Mouse (Mus musculus) cortical plate, adult 2 months (tissue): ENCODE measurements around the gene Hmgcr. TPM values are rescaled to one million over a fixed set of nuclear protein-coding genes. Genes with fewer than 3 reads are reported as not detected.

ENCODE experiments used
- H3K27ac ChIP-seq: fragments of 200-500 bp; 2 replicates; pipeline ENCODE4 v1.5.1; 2012; ENCODE audit warnings: low read length, control low read depth, inconsistent platforms; ENCODE audit not compliant: insufficient read depth
- H3K4me1 ChIP-seq: fragments of 200-500 bp; 2 replicates; pipeline ENCODE4 v1.6.1; 2011; ENCODE audit warnings: low read length; ENCODE audit not compliant: control insufficient read depth, insufficient read depth
- H3K4me3 ChIP-seq: fragments of 200-500 bp; 2 replicates; pipeline ENCODE4 v1.5.1; 2011; ENCODE audit warnings: mild to moderate bottlenecking, low read length, control low read depth; ENCODE audit not compliant: insufficient read depth
- CTCF ChIP-seq: fragments of 200-500 bp; IDR thresholded peaks from 2 replicates; pipeline ENCODE4 v1.5.1; 2011; ENCODE audit warnings: mild to moderate bottlenecking, control low read depth, low read length; ENCODE audit not compliant: insufficient read depth; ENCODE audit errors: extremely low read depth
- POLR2A ChIP-seq: fragments of 200-500 bp; IDR thresholded peaks from 2 replicates; pipeline ENCODE4 v1.6.1; 2011; ENCODE audit warnings: mild to moderate bottlenecking, low read length, control low read depth; ENCODE audit not compliant: insufficient read depth; ENCODE audit errors: extremely low read depth
- polyA plus RNA-seq: library from polyadenylated mRNA; depleted of rRNA; stranded (reverse); fragments of >200 nt; gene quantifications from 2 replicates; pipeline ENCODE4 v1.2.3, GENCODE M21; 2012; rRNA removed

Gene Hmgcr
- polyA plus RNA-seq, 1 experiment, result 59.0 TPM

DNA sequence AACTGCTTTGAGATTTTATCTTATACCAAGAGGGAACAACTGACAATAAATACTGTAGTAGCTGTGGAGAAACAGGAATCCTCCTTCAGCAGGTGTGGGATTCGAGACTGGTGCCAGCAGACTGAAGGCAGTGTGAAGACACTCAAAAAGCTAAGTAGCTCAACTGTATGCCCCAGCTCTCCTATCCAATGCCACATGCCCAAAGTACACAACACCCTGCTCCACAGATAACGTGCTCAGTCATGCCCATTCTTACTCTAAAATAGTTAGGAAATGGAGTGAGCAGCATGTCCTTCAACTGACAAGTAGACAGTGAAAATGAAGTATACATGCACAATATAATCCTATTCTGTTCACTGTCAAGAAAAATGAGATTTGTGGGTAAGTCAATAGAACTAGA lies 26.6 kb downstream of the Hmgcr start:
- no peak overlapping the region for H3K27ac ChIP-seq
- no peak overlapping the region for H3K4me3 ChIP-seq
- TF ChIP-seq CTCF (no peak), POLR2A (no peak)
- no peaks in the 10 kb centered on the region for H3K4me1 ChIP-seq

GRCm38 (mm10) chr13:96630396-96630795 lies 40.3 kb downstream of the Hmgcr start:
- Histone ChIP-seq H3K4me3 (no peak overlapping the region), H3K4me1 (no peaks in the 10 kb centered on the region), H3K27ac (no peak overlapping the region)
- TF ChIP-seq POLR2A (no peak), CTCF (no peak)

DNA sequence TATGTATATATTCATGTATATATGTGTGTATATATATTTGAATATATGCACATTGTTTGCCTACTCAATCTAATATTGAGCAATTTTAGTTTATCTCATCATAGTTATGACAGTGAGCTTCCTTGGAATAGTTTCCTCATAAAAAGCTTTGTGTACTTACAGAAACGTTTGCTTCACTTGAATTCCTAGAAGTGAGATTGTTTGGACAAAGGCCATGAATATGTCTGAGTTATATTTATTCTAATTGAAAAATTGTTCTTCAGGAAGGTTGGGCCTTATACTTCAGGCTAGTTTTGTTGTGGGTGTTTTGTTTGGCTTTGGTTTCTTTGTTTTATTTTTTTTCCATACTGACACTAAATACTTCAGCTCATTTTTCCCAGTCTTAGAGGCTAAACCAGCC lies 49.8 kb downstream of the Hmgcr start:
- Histone ChIP-seq H3K4me1 (no peaks in the 10 kb centered on the region; the same call in 1 of the 2 replicates), H3K27ac (no peak overlapping the region), H3K4me3 (no peak overlapping the region)
- TF ChIP-seq POLR2A (no peak), CTCF (no peak)

DNA sequence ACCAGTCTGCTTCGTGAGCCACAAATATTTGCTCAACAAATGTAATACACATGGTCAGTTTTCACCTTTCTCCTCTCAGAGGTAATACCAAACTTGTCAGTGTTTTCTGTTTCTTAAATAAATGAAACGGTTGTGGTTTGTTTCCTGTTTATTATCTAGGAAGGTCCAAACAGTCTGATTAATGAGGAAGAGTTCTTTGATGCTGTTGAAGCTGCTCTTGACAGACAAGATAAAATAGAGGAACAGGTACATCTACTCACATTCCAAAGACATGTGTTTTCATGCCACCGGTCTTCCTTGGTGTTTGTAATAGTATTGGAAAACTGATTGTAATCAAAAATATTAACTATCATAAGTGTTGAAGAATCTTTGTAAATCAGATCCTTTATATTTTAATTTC lies 56.1 kb downstream of the Hmgcr start:
- TF ChIP-seq CTCF (no peak), POLR2A (no peak)
- Histone ChIP-seq H3K27ac (no peak overlapping the region), H3K4me3 (no peak overlapping the region), H3K4me1 (no peaks in the 10 kb centered on the region)

GRCm38 (mm10) chr13:96604242-96604641 lies 66.5 kb downstream of the Hmgcr start:
- H3K4me1 ChIP-seq, result no peaks in the 10 kb centered on the region
- no peak overlapping the region for H3K4me3 ChIP-seq
- no peak overlapping the region for H3K27ac ChIP-seq
- TF ChIP-seq POLR2A (no peak), CTCF (no peak)

GRCm38 (mm10) chr13:96599182-96599581 lies 71.6 kb downstream of the Hmgcr start:
- Histone ChIP-seq H3K4me3 (no peak overlapping the region), H3K4me1 (no peaks in the 10 kb centered on the region)
- TF ChIP-seq CTCF, result no peak
- no peak for TF ChIP-seq POLR2A

More at GRCm38 (mm10) chr13:96599182-96599581, 71.6 kb downstream of the Hmgcr start:
- no peak overlapping the region for H3K27ac ChIP-seq

Other genes with a start within 250 kb of the Hmgcr start
- gene Ankdd1b, start 199.7 kb downstream of the Hmgcr start, polyA plus RNA-seq, result 0.04 and 0.17 TPM in 2 replicates
- not detected in 2 replicates for gene Gm17622, start 180.2 kb downstream of the Hmgcr start, polyA plus RNA-seq
- gene Polk, start 128.4 kb downstream of the Hmgcr start, polyA plus RNA-seq, result 7.2 and 8.3 TPM in 2 replicates
- 35.5 and 40.0 TPM in 2 replicates for gene Col4a3bp, start 128.3 kb downstream of the Hmgcr start, polyA plus RNA-seq
- 0.15 and 0.23 TPM in 2 replicates for gene Ankrd31, start 77.3 kb upstream of the Hmgcr start, polyA plus RNA-seq